ENCODE assay signal across 19 mouse cellular contexts in the genomic region with DNA sequence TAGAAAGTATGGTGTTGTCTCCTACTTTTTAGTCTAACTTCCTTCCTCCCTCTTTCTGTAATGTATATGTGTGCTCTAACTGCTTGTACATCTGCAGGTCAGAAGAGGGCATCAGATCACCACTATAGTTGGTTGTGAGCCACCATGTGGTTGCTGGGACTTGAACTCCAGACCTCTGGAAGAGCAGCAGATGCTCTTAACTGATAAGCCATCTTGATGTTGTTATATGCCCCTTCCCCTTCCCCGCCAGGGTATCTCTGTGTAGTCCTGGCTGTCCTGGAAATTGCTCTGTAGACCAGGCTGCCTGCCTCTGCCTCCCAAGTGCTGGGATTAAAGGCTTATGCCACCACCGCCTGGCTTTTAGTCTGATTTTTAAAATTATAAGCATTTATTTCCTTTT. TPM values are rescaled to one million over a fixed set of nuclear protein-coding genes. Genes with fewer than 3 reads are reported as not detected.
DNase-seq lines count a peak whose midpoint lies in the region; ATAC-seq and TF ChIP-seq lines count a peak whose summit lies in the region.
"Had no signal": no experiment of that assay in that cellular context is flagged by ENCODE, and none has a peak within 500 bp of the region (broad histone marks: within the 10 kb centered on the region; RNA-seq: fewer than 3 reads in every experiment).

No protein-coding gene starts in this region.

- TF ChIP-seq RAD21 in CH12.LX (IDR thresholded peaks at IDR 0.05; ENCODE audit: low read depth, low read length): peak; percentile 39

- H3K79me2 ChIP-seq in CH12.LX (replicated peaks; ENCODE audit: control insufficient read depth, extremely low read depth, insufficient read depth, poor library complexity, severe bottlenecking) (peaks cover 17% of the 10 kb centered on the region), myocyte (ENCODE audit: control insufficient read depth, insufficient read depth) (no peaks in the 10 kb centered on the region)

- H3K27me3 ChIP-seq in kidney, postnatal 0 days (ENCODE audit: insufficient read depth, low read length): no peaks in the 10 kb centered on the region
- no peaks in the 10 kb centered on the region for H3K27me3 ChIP-seq in CH12.LX (replicated peaks)
- no peaks in the 10 kb centered on the region for H3K27me3 ChIP-seq in myocyte (ENCODE audit: control insufficient read depth, insufficient read depth, insufficient read length)
- no peaks in the 10 kb centered on the region for H3K27me3 ChIP-seq in limb, embryonic 10.5 days (ENCODE audit: low read depth, poor library complexity, severe bottlenecking)
- H3K27me3 ChIP-seq: heart, embryonic 15.5 days; limb, embryonic 15.5 days; midbrain, embryonic 13.5 days had no signal

- H3K36me3 ChIP-seq in kidney, postnatal 0 days (ENCODE audit: insufficient read depth, low read length): no peaks in the 10 kb centered on the region
- H3K36me3 ChIP-seq in CH12.LX (replicated peaks in 1 of 2; ENCODE audit: control insufficient read depth in 1 of 2, insufficient read depth in 1 of 2, low read length in 1 of 2) (peaks cover 0 to 5% of the 10 kb centered on the region in 2 experiments), myocyte (ENCODE audit: control insufficient read depth, insufficient read depth) (no peaks in the 10 kb centered on the region)
- peaks cover 4% of the 10 kb centered on the region; the same call in 1 of the 2 replicates for H3K36me3 ChIP-seq in limb, embryonic 10.5 days
- H3K36me3 ChIP-seq: heart, embryonic 15.5 days; midbrain, embryonic 13.5 days had no signal

- H3K27ac ChIP-seq in kidney, postnatal 0 days: no peak overlapping the region
- no peak overlapping the region for H3K27ac ChIP-seq in CH12.LX (ENCODE audit: insufficient read depth, low read depth)
- no peak overlapping the region for H3K27ac ChIP-seq in limb, embryonic 10.5 days

- H3K9me3 ChIP-seq in kidney, postnatal 0 days (replicated peaks; ENCODE audit: low read length): no peaks in the 10 kb centered on the region
- peaks cover 3% of the 10 kb centered on the region for H3K9me3 ChIP-seq in CH12.LX (replicated peaks; ENCODE audit: low read length)
- no peaks in the 10 kb centered on the region for H3K9me3 ChIP-seq in limb, embryonic 10.5 days (replicated peaks)
- H3K9me3 ChIP-seq: heart, embryonic 15.5 days; limb, embryonic 15.5 days; midbrain, embryonic 13.5 days had no signal

- in situ Hi-C loops in CH12.LX (cut with MboI; ENCODE audit: low pct_ligation_motif_present, low pct_unique_long_range_greater_than_20kb, low sequenced_read_pairs): loop anchor here (5.0 kb wide), 1 partner anchor 60 kb away; no protein-coding TSS in a partner anchor

- dilution Hi-C loops in CH12.LX (cut with MboI; ENCODE audit: extremely low pct_ligation_motif_present, extremely low pct_unique_long_range_greater_than_20kb, low sequenced_read_pairs): no loop called here

- H3K4me1 ChIP-seq in kidney, postnatal 0 days (replicated peaks; ENCODE audit: insufficient read depth, low read length): 0 out of 2 replicates have a peak, but pooled peaks cover 4% of the 10 kb centered on the region
- peaks cover 0 to 14% of the 10 kb centered on the region in 2 experiments; a peak in 3 of 4 replicates for H3K4me1 ChIP-seq in CH12.LX (ENCODE audit: control insufficient read depth in 1 of 2, insufficient read depth in 2 of 2)
- peaks cover 16% of the 10 kb centered on the region; the same call in 1 of the 2 replicates for H3K4me1 ChIP-seq in limb, embryonic 10.5 days

- H3ac ChIP-seq in myocyte (ENCODE audit: control insufficient read depth, insufficient read length): no peak overlapping the region

- no peak for TF ChIP-seq EP300 in CH12.LX (IDR thresholded peaks at IDR 0.05; ENCODE audit: low read length)

- H3K4me3 ChIP-seq in kidney, postnatal 0 days (replicated peaks; ENCODE audit: low read depth, low read length): no peak overlapping the region
- no peak overlapping the region for H3K4me3 ChIP-seq in CH12.LX (replicated peaks in 1 of 3; ENCODE audit: low read depth in 2 of 3, low read length in 2 of 3, poor library complexity in 1 of 3)
- peak overlapping the region; percentile 48 for H3K4me3 ChIP-seq in myocyte
- H3K4me3 ChIP-seq in limb, embryonic 10.5 days: no peak overlapping the region

- no peak overlapping the region for H3K9ac ChIP-seq in kidney, postnatal 0 days (ENCODE audit: low read depth, low read length)
- no peak overlapping the region for H3K9ac ChIP-seq in CH12.LX (ENCODE audit: insufficient read depth, low read depth)
- H3K9ac ChIP-seq: limb, embryonic 15.5 days; lung, embryonic 14.5 days; midbrain, embryonic 13.5 days had no signal

- peak; percentile 16; the same call in 1 of the 2 replicates for TF ChIP-seq CTCF in kidney, postnatal 0 days (IDR thresholded peaks at IDR 0.05; ENCODE audit: low read depth)
- TF ChIP-seq CTCF in CH12.LX (conservative IDR thresholded peaks at IDR 0.05 in 1 of 2, IDR thresholded peaks at IDR 0.05 in 1 of 2; ENCODE audit: low read depth in 2 of 2, low read length in 2 of 2): peak in 1 of 2 experiments; percentile 53; a peak in 2 of 4 replicates

- no peak for TF ChIP-seq POLR2A in CH12.LX (IDR thresholded peaks at IDR 0.05; ENCODE audit: low read depth, low read length)
- no peak for TF ChIP-seq POLR2A in myocyte (IDR thresholded peaks at IDR 0.05; ENCODE audit: insufficient read length, low read depth)

- ATAC-seq in kidney, postnatal 0 days (replicated peaks; ENCODE audit: low FRiP score, low read depth): no peak
- no peak for ATAC-seq in erythroblast, adult 5-6 weeks (replicated peaks; ENCODE audit: low FRiP score, poor library complexity, severe bottlenecking)
- ATAC-seq: midbrain, embryonic 13.5 days had no signal

- 96% methylated on average over 2 of the region's 2 CpGs for WGBS in kidney, postnatal 0 days
- 86% methylated on average over 2 of the region's 2 CpGs for WGBS in limb, embryonic 10.5 days

- peak; percentile 57 for DNase-seq in cerebellum, adult 9-10 months
- no peak for DNase-seq in cerebellum, postnatal 14 days
- DNase-seq in kidney, postnatal 0 days (ENCODE audit: low spot score): no peak
- DNase-seq in kidney, postnatal 10 days: no peak
- no peak for DNase-seq in CH12.LX (ENCODE audit: extremely low read depth)
- DNase-seq in limb, embryonic 10.5 days (ENCODE audit: low spot score): no peak
- DNase-seq: adrenal gland, postnatal 36 days; cerebellum, postnatal 36 days; gastrocnemius, postnatal 10 days; heart, adult 2 months; kidney, adult 11 months; kidney, postnatal 36 days; lung, embryonic 14.5 days; right cerebral cortex, adult 18-20 months had no signal

- H3K4me2 ChIP-seq in kidney, postnatal 0 days (ENCODE audit: low read length): no peak overlapping the region
- H3K4me2 ChIP-seq in CH12.LX (ENCODE audit: insufficient read depth, low read depth, poor library complexity, severe bottlenecking) (no peak overlapping the region), myocyte (ENCODE audit: low read depth) (no peak overlapping the region)

TF ChIP-seq in CH12.LX, 34 proteins besides CTCF, POLR2A, EP300 and RAD21 (continues in another document):
- peak; percentile 67 for TF ChIP-seq MYC (IDR thresholded peaks at IDR 0.05; ENCODE audit: low read depth, low read length)
- TF ChIP-seq TCF12 (IDR thresholded peaks at IDR 0.05; ENCODE audit: low read depth, low read length): no peak
- peak; percentile 39 for TF ChIP-seq SMC3 (IDR thresholded peaks at IDR 0.05; ENCODE audit: low read depth, low read length)
- TF ChIP-seq ZNF384 (IDR thresholded peaks at IDR 0.05; ENCODE audit: low read depth, low read length): no peak
- TF ChIP-seq RCOR1 (conservative IDR thresholded peaks at IDR 0.05; ENCODE audit: low read depth, low read length): no peak
- TF ChIP-seq MEF2A (IDR thresholded peaks at IDR 0.05; ENCODE audit: borderline replicate concordance, low read depth, low read length): no peak
- TF ChIP-seq USF2 (conservative IDR thresholded peaks at IDR 0.05; ENCODE audit: low read depth, low read length): no peak
- no peak for TF ChIP-seq ELF1 (IDR thresholded peaks at IDR 0.05; ENCODE audit: low read depth, low read length)
- no peak for TF ChIP-seq PAX5 (IDR thresholded peaks at IDR 0.05; ENCODE audit: low read length)
- TF ChIP-seq SIN3A (IDR thresholded peaks at IDR 0.05; ENCODE audit: low read length): no peak

TF ChIP-seq in myocyte, 11 proteins besides CTCF, POLR2A, EP300 and RAD21 (continues in another document):
- TF ChIP-seq CEBPB (IDR thresholded peaks at IDR 0.05; ENCODE audit: insufficient read depth, poor library complexity, severe bottlenecking) (no peak), MAX (IDR thresholded peaks at IDR 0.05; ENCODE audit: low read depth) (no peak), REST (IDR thresholded peaks at IDR 0.05; ENCODE audit: insufficient read depth, insufficient read length) (no peak), TCF3 (IDR thresholded peaks at IDR 0.05; ENCODE audit: insufficient read length, low read depth) (no peak), E2F4 (IDR thresholded peaks at IDR 0.05; ENCODE audit: insufficient read depth) (no peak), MYOG (IDR thresholded peaks at IDR 0.05; ENCODE audit: control insufficient read depth in 1 of 3, insufficient read depth in 1 of 3, insufficient read length in 2 of 3, low read depth in 2 of 3) (no peak), TCF12 (IDR thresholded peaks at IDR 0.05; ENCODE audit: insufficient read depth, poor library complexity, severe bottlenecking) (no peak), MYOD1 (IDR thresholded peaks at IDR 0.05; ENCODE audit: control insufficient read depth in 1 of 3, insufficient read length in 2 of 3, low read depth in 2 of 3) (no peak), POLR2AphosphoS2 (IDR thresholded peaks at IDR 0.05; ENCODE audit: insufficient read length, low read depth) (no peak), USF1 (IDR thresholded peaks at IDR 0.05; ENCODE audit: low read depth) (no peak)

RNA-seq across cellular contexts. Expression of gene Ahcyl2, which starts 0.9 kb away (rescaled TPM):
- polyA plus RNA-seq in kidney, postnatal 0 days (2015; fragmentation: Nextera tagmentation; extraction: Ambion mirVana): 18.5 and 18.7 TPM in 2 replicates
- total RNA-seq in CH12.LX (2012; rRNA removed) (50.0 and 77.1 TPM in 2 replicates), CH12.LX (2014; rRNA removed) (184 and 196 TPM in 2 replicates)
- polyA plus RNA-seq in CH12.LX (2012; ENCODE audit: insufficient read length, low read depth) (178 and 204 TPM in 2 replicates), myocyte (2012; fragmentation: generic; extraction: Trizol) (10.1 TPM)
- polyA plus RNA-seq in limb, embryonic 10.5 days (2016; fragmentation: Nextera tagmentation; extraction: Ambion mirVana): 14.1 and 15.9 TPM in 2 replicates
- total RNA-seq in erythroblast, adult 5-6 weeks (2015; ENCODE audit: low replicate concordance): 7.1 and 15.2 TPM in 2 replicates
- total RNA-seq in erythroblast, adult 5-6 weeks (2017; ENCODE audit: low replicate concordance): 9.6 and 20.3 TPM in 2 replicates

RNA-seq across cellular contexts. Expression of gene Smo, which starts 31.6 kb away (rescaled TPM):
- 26.4 and 27.5 TPM in 2 replicates for polyA plus RNA-seq in kidney, postnatal 0 days (2015; fragmentation: Nextera tagmentation; extraction: Ambion mirVana)
- total RNA-seq in CH12.LX (2012; rRNA removed) (0.04 TPM in 2 replicates), CH12.LX (2014; rRNA removed) (0.09 TPM in 1 of 2 replicates, not detected in the other)
- polyA plus RNA-seq in CH12.LX (2012; ENCODE audit: insufficient read length, low read depth) (0.17 and 0.26 TPM in 2 replicates), myocyte (2012; fragmentation: generic; extraction: Trizol) (30.2 TPM)
- polyA plus RNA-seq in limb, embryonic 10.5 days (2016; fragmentation: Nextera tagmentation; extraction: Ambion mirVana): 67.6 and 69.3 TPM in 2 replicates
- total RNA-seq in erythroblast, adult 5-6 weeks (2015; ENCODE audit: low replicate concordance): 3.3 and 4.0 TPM in 2 replicates
- 0.60 and 2.6 TPM in 2 replicates for total RNA-seq in erythroblast, adult 5-6 weeks (2017; ENCODE audit: low replicate concordance)

Comparison
In these comparisons a context has a peak if more than half of its experiments do, and no peak if none do; other contexts are left out.
1. RNA of gene Smo, which starts 31.6 kb away (polyA plus RNA-seq): 67.6 to 69.3 TPM in limb, embryonic 10.5 days, 30.2 TPM in myocyte (single experiment) and 26.4 to 27.5 TPM in kidney, postnatal 0 days; 0.17 to 0.26 TPM in CH12.LX; every median in the first group is over 10 times any median in the second.